Mouse (Mus musculus): Measurements from ENCODE around the gene Ehmt1. TPM values are rescaled to one million over a fixed set of nuclear protein-coding genes. Genes with fewer than 3 reads are reported as not detected.

The Ehmt1 gene
- polyA plus RNA-seq, 1 experiment from 2014 or later = 53.6 TPM

- DNase-seq (ENCODE audit: low spot score) = no peak
Observed at GRCm38 (mm10) chr2:24805621-24806020, 113.8 kb downstream of the Ehmt1 start.

GRCm38 (mm10) chr2:24796833-24797457 is 122.5 kb downstream of the Ehmt1 start:
- DNase-seq (ENCODE audit: low spot score) = no peak

- no peak for DNase-seq (ENCODE audit: low spot score)
Observed at GRCm38 (mm10) chr2:24787250-24787649, 132.2 kb downstream of the Ehmt1 start.

GRCm38 (mm10) chr2:24781253-24781652 is 138.2 kb downstream of the Ehmt1 start:
- no peak for DNase-seq (ENCODE audit: low spot score)

- DNase-seq (ENCODE audit: low spot score) = no peak
Observed at GRCm38 (mm10) chr2:24776831-24777230, 142.6 kb downstream of the Ehmt1 start.

GRCm38 (mm10) chr2:24775951-24776587 is 143.3 kb downstream of the Ehmt1 start:
- DNase-seq (ENCODE audit: low spot score) = no peak

GRCm38 (mm10) chr2:24774832-24775231 is 144.6 kb downstream of the Ehmt1 start:
- no peak for DNase-seq (ENCODE audit: low spot score)

GRCm38 (mm10) chr2:24770861-24771260 is 148.6 kb downstream of the Ehmt1 start:
- DNase-seq (ENCODE audit: low spot score) = no peak

- DNase-seq (ENCODE audit: low spot score) = peak; percentile 46
Observed at GRCm38 (mm10) chr2:24763115-24763557, 156.3 kb downstream of the Ehmt1 start, which contains the start of gene Cacna1b. Gene Cacna1b (minus strand): TSS chr2:24763152.

GRCm38 (mm10) chr2:24762446-24762960 is 156.9 kb downstream of the Ehmt1 start:
- no peak for DNase-seq (ENCODE audit: low spot score)

- peak; percentile 76 for DNase-seq (ENCODE audit: low spot score)
Observed at GRCm38 (mm10) chr2:24761923-24762445, 157.4 kb downstream of the Ehmt1 start.

GRCm38 (mm10) chr2:24755276-24755675 is 164.1 kb downstream of the Ehmt1 start:
- DNase-seq (ENCODE audit: low spot score) = peak; percentile 84

GRCm38 (mm10) chr2:24752599-24752998 is 166.8 kb downstream of the Ehmt1 start:
- DNase-seq (ENCODE audit: low spot score) = no peak

- peak; percentile 62 for DNase-seq (ENCODE audit: low spot score)
Observed at GRCm38 (mm10) chr2:24750051-24750450, 169.4 kb downstream of the Ehmt1 start.

- DNase-seq (ENCODE audit: low spot score) = peak; percentile 92
Observed at GRCm38 (mm10) chr2:24747878-24748277, 171.5 kb downstream of the Ehmt1 start.

Small RNA genes lying within 50 kb of the gene (microRNA-seq; reads per million reads assigned to microRNA genes)
- not detected for gene Gm22875 (ENCODE audit: borderline number of aligned reads)

Other genes with a start within 250 kb of the Ehmt1 start
- 0.46 and 0.48 TPM in 2 replicates for gene Cacna1b, start 156.5 kb downstream of the Ehmt1 start, polyA plus RNA-seq (2015; fragmentation: Nextera tagmentation; extraction: Ambion mirVana)
- 67.1 and 67.9 TPM in 2 replicates for gene Arrdc1, start 15.6 kb upstream of the Ehmt1 start, polyA plus RNA-seq (2015; fragmentation: Nextera tagmentation; extraction: Ambion mirVana)
- gene Zmynd19, start 30.2 kb upstream of the Ehmt1 start, polyA plus RNA-seq (2015; fragmentation: Nextera tagmentation; extraction: Ambion mirVana) = 16.1 TPM in 2 replicates
- 25.1 and 27.9 TPM in 2 replicates for gene Dph7, start 42.8 kb upstream of the Ehmt1 start, polyA plus RNA-seq (2015; fragmentation: Nextera tagmentation; extraction: Ambion mirVana)
- gene Mrpl41, start 55.5 kb upstream of the Ehmt1 start, polyA plus RNA-seq (2015; fragmentation: Nextera tagmentation; extraction: Ambion mirVana) = 175 and 188 TPM in 2 replicates
- 14.1 and 19.8 TPM in 2 replicates for gene Pnpla7, start 56.4 kb upstream of the Ehmt1 start, polyA plus RNA-seq (2015; fragmentation: Nextera tagmentation; extraction: Ambion mirVana)
- 14.3 and 16.5 TPM in 2 replicates for gene Nsmf, start 134.7 kb upstream of the Ehmt1 start, polyA plus RNA-seq (2015; fragmentation: Nextera tagmentation; extraction: Ambion mirVana)
- gene Entpd8, start 160.7 kb upstream of the Ehmt1 start, polyA plus RNA-seq (2015; fragmentation: Nextera tagmentation; extraction: Ambion mirVana) = 0.16 and 0.26 TPM in 2 replicates
- 0.27 and 0.39 TPM in 2 replicates for gene Noxa1, start 175.5 kb upstream of the Ehmt1 start, polyA plus RNA-seq (2015; fragmentation: Nextera tagmentation; extraction: Ambion mirVana)